Mouse (Mus musculus) lung, adult 2 months (tissue): ENCODE data around the gene Ajm1. TPM values are rescaled to one million over a fixed set of nuclear protein-coding genes. Genes with fewer than 3 reads are reported as not detected.
"Not testable (repeated sequence)": the region's sequence is repeated elsewhere in the genome, so short reads cannot be mapped to it uniquely, and the experiment has no call there.

ENCODE experiments used
- DNase-seq: peaks from one replicate; pipeline ENCODE4 v3.0.0; 2022
- H3K4me1 ChIP-seq: fragments of 200-500 bp; 2 replicates; pipeline ENCODE4 v1.6.1; 2011; ENCODE audit warnings: low read length; ENCODE audit not compliant: control insufficient read depth, insufficient read depth
- H3K4me3 ChIP-seq: fragments of 200-500 bp; replicated peaks from 2 replicates; pipeline ENCODE3; 2011; ENCODE audit warnings: low read depth, mild to moderate bottlenecking, control low read depth, low read length; ENCODE audit errors: extremely low read depth
- CTCF ChIP-seq: fragments of 200-500 bp; IDR thresholded peaks from 2 replicates; pipeline ENCODE4 v1.5.1; 2011; ENCODE audit warnings: mild to moderate bottlenecking, low read length, control low read depth; ENCODE audit not compliant: insufficient read depth
- POLR2A ChIP-seq: fragments of 200-500 bp; IDR thresholded peaks from 2 replicates; pipeline ENCODE4 v1.6.1; 2011; ENCODE audit warnings: low read depth, mild to moderate bottlenecking, control low read depth, low read length, borderline replicate concordance; ENCODE audit errors: extremely low read depth
- WGBS: fragments of 180-500 bp; shearing (Covaris S2); methylation state at CpG from one replicate; pipeline ENCODE4 v1.1.7; 2018; 5-methylcytosine and 5-hydroxymethylcytosine counted together
- polyA plus RNA-seq: library from polyadenylated mRNA; depleted of rRNA; stranded (reverse); fragments of >200 nt; gene quantifications from 2 replicates; pipeline ENCODE4 v1.2.3, GENCODE M21; 2012

Ajm1 gene
- polyA plus RNA-seq, 1 experiment = 0.34 TPM

- TF ChIP-seq CTCF (no peak), POLR2A (peak; percentile 80)
- peak; percentile 93 for DNase-seq
- Histone ChIP-seq H3K4me1 (peaks cover 7% of the 10 kb centered on the region), H3K4me3 (peak within 1 kb of the TSS; percentile 92)
- under 1% methylated on average over 61 of the region's 61 CpGs for WGBS
Observed at GRCm38 (mm10) chr2:25557221-25557963, 24.2 kb downstream of the Ajm1 start, which contains the start of gene Edf1. Gene Edf1, plus strand, starts transcription at chr2:25557847.

- TF ChIP-seq POLR2A (no peak), CTCF (no peak)
- H3K4me3 ChIP-seq = no peak overlapping the region
- H3K4me1 ChIP-seq = peaks cover 7% of the 10 kb centered on the region
- WGBS = 52% methylated on average over 1 of the region's 1 CpGs
- no peak for DNase-seq
Observed at GRCm38 (mm10) chr2:25556296-25556695, 25.3 kb downstream of the Ajm1 start.

GRCm38 (mm10) chr2:25555479-25555878, 26.1 kb downstream of the Ajm1 start:
- not testable (repeated sequence) for H3K4me1 ChIP-seq, H3K4me3 ChIP-seq
- 58% methylated on average over 2 of the region's 2 CpGs for WGBS

GRCm38 (mm10) chr2:25553171-25553786, 28.3 kb downstream of the Ajm1 start:
- not testable (repeated sequence) for H3K4me1 ChIP-seq, H3K4me3 ChIP-seq, DNase-seq
- WGBS = 91% methylated on average over 4 of the region's 4 CpGs

More at GRCm38 (mm10) chr2:25555479-25555878, 26.1 kb downstream of the Ajm1 start:
- not testable (repeated sequence) for DNase-seq

GRCm38 (mm10) chr2:25551186-25551585, 30.4 kb downstream of the Ajm1 start:
- no peak overlapping the region for H3K4me3 ChIP-seq
- TF ChIP-seq CTCF (peak; percentile 77), POLR2A (no peak)
- peak; percentile 53 for DNase-seq
- H3K4me1 ChIP-seq = no peaks in the 10 kb centered on the region
- 22% methylated on average over 5 of the region's 5 CpGs for WGBS

- no peak for DNase-seq
- Histone ChIP-seq H3K4me1 (peaks cover 5% of the 10 kb centered on the region), H3K4me3 (no peak overlapping the region)
- 60% methylated on average over 9 of the region's 9 CpGs for WGBS
- TF ChIP-seq POLR2A (no peak), CTCF (no peak)
Observed at GRCm38 (mm10) chr2:25549021-25549991, 32.3 kb downstream of the Ajm1 start.

GRCm38 (mm10) chr2:25546811-25547491, 34.6 kb downstream of the Ajm1 start, which contains the start of gene Traf2:
Gene Traf2, minus strand, starts transcription at chr2:25546940.
- TF ChIP-seq POLR2A (peak; percentile 61; the same call in 1 of the 2 replicates), CTCF (no peak)
- 2% methylated on average over 48 of the region's 48 CpGs for WGBS
- DNase-seq = peak; percentile 99
- Histone ChIP-seq H3K4me1 (peaks cover 5% of the 10 kb centered on the region), H3K4me3 (peak within 1 kb of the TSS; percentile 88)

DNA sequence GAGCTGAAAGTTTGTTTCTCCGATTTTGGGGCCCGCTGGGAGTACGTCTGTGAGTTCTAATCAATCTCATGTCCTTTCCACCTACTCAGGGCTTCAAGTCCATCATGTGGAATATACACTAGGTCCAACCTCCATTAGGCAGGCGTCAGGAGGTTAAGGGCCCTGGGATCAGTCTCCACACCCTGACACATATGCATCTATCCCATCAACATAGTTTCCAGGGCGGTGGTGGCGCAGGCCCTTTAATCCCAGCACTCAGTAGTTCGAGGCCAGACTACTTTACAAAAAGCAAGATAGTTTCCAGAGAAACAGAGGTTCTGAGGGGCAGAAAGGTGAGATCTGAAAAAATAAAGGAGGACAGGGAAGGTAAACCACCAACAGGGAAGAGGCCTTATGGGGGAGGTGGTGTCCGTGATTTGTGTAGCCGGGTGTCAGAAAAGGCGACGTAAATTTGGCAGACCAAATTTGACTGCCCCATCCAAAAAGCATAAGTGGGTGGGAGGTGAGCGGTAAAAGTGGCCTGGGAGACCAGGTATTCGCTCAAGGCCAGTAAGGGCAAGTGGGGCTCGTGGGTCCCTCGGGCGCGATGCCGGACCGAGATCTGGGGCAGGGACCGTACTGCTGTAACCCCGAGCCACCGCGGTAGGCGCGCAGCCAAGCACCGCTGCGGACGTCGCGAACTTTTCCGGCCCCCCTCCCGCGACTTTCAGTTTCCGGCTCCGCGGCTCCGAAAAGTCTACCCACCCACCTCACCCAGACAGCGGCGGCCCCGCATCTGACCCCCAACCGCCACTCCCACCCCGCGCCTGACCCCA, 35.4 kb downstream of the Ajm1 start:
- no peak for DNase-seq
- no peak for TF ChIP-seq CTCF
- no peak for TF ChIP-seq POLR2A
- peaks cover 8% of the 10 kb centered on the region for H3K4me1 ChIP-seq

More for the DNA sequence above, 35.4 kb downstream of the Ajm1 start:
- H3K4me3 ChIP-seq = peak overlapping the region; percentile 88
- 4% methylated on average over 43 of the region's 43 CpGs for WGBS
